Mouse (Mus musculus) kidney, adult 9 months (tissue): ENCODE measurements around the gene Tmem132c.

ENCODE experiments used
- DNase-seq: peaks from one replicate; pipeline ENCODE4 v3.0.0; 2022

Tmem132c gene

GRCm38 (mm10) chr5:127429124-127429523, 187.5 kb downstream of the Tmem132c start:
- DNase-seq: no peak

- DNase-seq: no peak
Observed at GRCm38 (mm10) chr5:127431561-127431960, 190.0 kb downstream of the Tmem132c start.

- DNase-seq: no peak
Observed at GRCm38 (mm10) chr5:127436836-127437235, 195.2 kb downstream of the Tmem132c start.

GRCm38 (mm10) chr5:127438639-127439038, 197.0 kb downstream of the Tmem132c start:
- DNase-seq: no peak

- DNase-seq: no peak
Observed at GRCm38 (mm10) chr5:127441963-127442362, 200.4 kb downstream of the Tmem132c start.

- DNase-seq: peak; percentile 14
Observed at GRCm38 (mm10) chr5:127453580-127453979, 212.0 kb downstream of the Tmem132c start.

GRCm38 (mm10) chr5:127454068-127454467, 212.5 kb downstream of the Tmem132c start:
- no peak for DNase-seq

- no peak for DNase-seq
Observed at GRCm38 (mm10) chr5:127456076-127456475, 214.5 kb downstream of the Tmem132c start.

- no peak for DNase-seq
Observed at GRCm38 (mm10) chr5:127468151-127468550, 226.5 kb downstream of the Tmem132c start.

GRCm38 (mm10) chr5:127470351-127470750, 228.7 kb downstream of the Tmem132c start:
- no peak for DNase-seq

GRCm38 (mm10) chr5:127471902-127472301, 230.3 kb downstream of the Tmem132c start:
- DNase-seq: no peak

- DNase-seq: no peak
Observed at GRCm38 (mm10) chr5:127473706-127474105, 232.1 kb downstream of the Tmem132c start.

- no peak for DNase-seq
Observed at GRCm38 (mm10) chr5:127474856-127475255, 233.2 kb downstream of the Tmem132c start.

GRCm38 (mm10) chr5:127477790-127478189, 236.2 kb downstream of the Tmem132c start:
- no peak for DNase-seq

- no peak for DNase-seq
Observed at GRCm38 (mm10) chr5:127478322-127478721, 236.7 kb downstream of the Tmem132c start.

GRCm38 (mm10) chr5:127480931-127481330, 239.3 kb downstream of the Tmem132c start:
- DNase-seq: no peak

- peak; percentile 45 for DNase-seq
Observed at GRCm38 (mm10) chr5:127481416-127481815, 239.8 kb downstream of the Tmem132c start.

GRCm38 (mm10) chr5:127482342-127482741, 240.7 kb downstream of the Tmem132c start:
- DNase-seq: no peak

- DNase-seq: no peak
Observed at GRCm38 (mm10) chr5:127483955-127484659, 242.5 kb downstream of the Tmem132c start.

GRCm38 (mm10) chr5:127484813-127485486, 243.3 kb downstream of the Tmem132c start:
- no peak for DNase-seq

GRCm38 (mm10) chr5:127487190-127487589, 245.6 kb downstream of the Tmem132c start:
- no peak for DNase-seq

GRCm38 (mm10) chr5:127488666-127489065, 247.1 kb downstream of the Tmem132c start:
- no peak for DNase-seq

- DNase-seq: no peak
Observed at GRCm38 (mm10) chr5:127491724-127492123, 250.1 kb downstream of the Tmem132c start.

GRCm38 (mm10) chr5:127496895-127497294, 255.3 kb downstream of the Tmem132c start:
- DNase-seq: no peak
